Mouse (Mus musculus): Measurements from ENCODE around the gene Stkld1.

GRCm38 (mm10) chr2:26907109-26907508, 26.7 kb upstream of the Stkld1 start:
- TF ChIP-seq BHLHE40 (IDR thresholded peaks at IDR 0.05; ENCODE audit: low read depth, low read length) (no peak), MYC (IDR thresholded peaks at IDR 0.05; ENCODE audit: low read depth, low read length) (no peak), EP300 (IDR thresholded peaks at IDR 0.05; ENCODE audit: low read length) (no peak), JUND (conservative IDR thresholded peaks at IDR 0.05; ENCODE audit: low read depth, low read length) (no peak), CTCF (conservative IDR thresholded peaks at IDR 0.05 in 1 of 2, IDR thresholded peaks at IDR 0.05 in 1 of 2; ENCODE audit: low read depth in 2 of 2, low read length in 2 of 2) (peak; percentile 65 to 79)

Data from CH12.LX (cell line).